Mouse (Mus musculus) yolk sac, embryonic 10.5 days (tissue): ENCODE measurements around the gene Agpat1.

ENCODE experiments used
- DNase-seq: peaks from one replicate; pipeline ENCODE4 v3.0.0-alpha.2; 2017; ENCODE audit warnings: low spot score

Gene Agpat1

DNA sequence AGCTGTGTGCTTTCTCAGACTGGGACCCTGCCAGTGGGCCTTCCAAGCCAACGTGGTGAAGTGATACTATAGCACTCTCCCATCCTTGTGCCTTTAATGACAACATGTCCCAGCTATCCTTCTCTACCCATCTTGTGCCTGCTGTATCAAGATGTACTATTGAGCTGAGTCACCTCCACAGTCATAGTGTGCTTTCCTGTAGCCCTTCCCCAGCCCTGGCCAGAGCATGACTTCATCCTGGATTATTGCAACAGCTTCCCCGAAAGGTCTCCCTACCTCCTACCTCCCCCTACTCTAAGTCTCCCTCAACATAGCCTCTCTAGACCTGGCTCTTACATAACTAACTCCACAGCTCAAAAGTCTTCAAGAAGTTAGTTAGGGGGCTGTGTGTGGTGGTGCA lies 31.6 kb downstream of the Agpat1 start:
- DNase-seq, result no peak

DNA sequence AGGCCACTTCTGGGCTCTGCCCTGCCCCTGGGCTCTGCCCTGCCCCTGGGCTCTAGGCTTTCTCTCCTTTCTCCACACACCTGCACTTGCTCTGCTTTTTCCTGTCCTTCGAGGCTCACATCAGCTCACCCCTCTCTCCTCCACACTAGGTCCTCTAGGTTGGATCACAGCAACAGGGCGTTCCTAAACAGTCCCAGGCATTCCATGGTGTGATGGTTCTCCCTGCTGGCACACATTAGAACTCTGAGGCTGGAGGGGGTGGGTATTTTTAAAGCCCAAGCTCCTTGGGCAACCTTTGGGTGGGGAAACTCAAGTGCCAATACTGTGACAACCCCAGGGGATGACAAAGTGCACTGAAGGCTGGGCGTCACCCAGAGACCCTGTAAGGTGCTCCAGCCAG lies 33.4 kb downstream of the Agpat1 start:
- no peak for DNase-seq

DNA sequence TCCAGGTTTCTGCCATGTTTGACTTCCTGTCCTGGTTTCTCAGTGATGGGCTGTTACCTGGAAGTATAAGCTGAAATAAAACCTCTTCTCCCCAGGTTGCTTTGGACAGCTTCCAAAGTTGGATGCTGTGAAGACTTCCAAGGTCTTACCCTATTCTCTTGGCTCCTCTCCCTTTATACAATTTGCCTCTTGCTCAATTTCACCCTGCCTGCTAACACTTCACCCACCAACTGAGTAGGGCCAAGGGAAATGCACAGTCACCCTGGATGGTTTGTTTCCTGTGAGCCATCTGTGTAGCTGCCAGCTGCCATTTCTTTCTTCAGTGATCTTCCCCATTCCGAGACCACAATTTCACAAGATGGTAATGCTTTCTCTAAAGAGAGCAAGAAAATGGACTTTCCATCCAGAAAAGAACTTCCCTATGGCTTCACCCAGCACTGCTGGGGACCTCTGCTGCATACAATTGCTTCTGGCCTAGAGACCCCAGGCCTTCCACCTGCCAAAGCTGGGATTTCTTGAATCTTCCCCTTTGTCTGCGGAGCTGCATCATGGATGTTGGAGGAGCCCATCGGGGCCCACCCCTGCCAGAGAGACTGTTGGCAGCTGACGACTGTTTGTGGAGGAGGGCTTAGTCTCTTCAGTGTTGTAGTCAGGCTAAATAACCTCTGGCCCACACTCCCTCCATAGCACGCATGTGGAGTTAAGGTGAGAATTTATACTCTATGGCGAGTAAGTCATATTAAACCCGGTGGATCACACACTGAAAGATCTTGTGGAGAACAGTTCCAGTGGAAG lies 35.6 kb downstream of the Agpat1 start:
- DNase-seq, result no peak

DNA sequence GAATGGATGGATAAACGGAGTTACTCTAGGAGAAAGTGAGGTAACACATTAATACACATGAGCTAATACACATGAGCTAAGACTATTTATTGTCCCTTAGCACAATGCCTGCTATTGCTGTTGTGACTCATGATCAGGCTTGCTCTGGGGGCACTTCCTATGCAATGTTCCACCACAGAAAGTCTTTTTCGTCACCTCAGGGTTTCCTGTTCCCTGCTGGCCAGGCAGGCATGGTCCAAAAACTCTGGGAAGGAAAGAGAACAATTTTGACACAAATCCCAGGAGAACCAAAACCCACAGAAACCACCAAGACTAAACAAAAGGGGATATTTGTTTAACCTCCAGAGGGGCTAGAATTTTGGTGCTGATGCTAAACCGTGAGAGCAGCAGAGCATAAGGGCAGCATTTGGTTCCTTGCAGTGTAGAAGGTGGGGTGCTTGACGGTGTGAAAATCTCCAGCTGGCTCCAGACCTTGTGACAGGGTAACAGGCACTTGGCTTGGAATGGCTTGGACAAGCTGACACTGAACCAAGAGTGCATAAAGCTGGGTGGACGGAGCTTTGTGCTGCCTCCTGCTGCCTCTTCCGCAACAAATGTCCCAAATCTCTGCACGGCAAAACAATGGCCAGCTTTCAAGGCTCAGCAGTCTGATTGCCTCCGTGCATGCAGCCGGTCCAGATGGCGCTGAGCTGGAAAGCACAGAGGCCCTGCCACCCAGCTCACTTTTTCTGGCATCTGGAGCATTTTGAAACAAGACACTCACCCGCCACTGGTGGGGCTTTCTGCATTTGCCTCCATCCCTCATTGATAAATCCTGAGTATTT lies 36.9 kb downstream of the Agpat1 start:
- DNase-seq, result no peak

DNA sequence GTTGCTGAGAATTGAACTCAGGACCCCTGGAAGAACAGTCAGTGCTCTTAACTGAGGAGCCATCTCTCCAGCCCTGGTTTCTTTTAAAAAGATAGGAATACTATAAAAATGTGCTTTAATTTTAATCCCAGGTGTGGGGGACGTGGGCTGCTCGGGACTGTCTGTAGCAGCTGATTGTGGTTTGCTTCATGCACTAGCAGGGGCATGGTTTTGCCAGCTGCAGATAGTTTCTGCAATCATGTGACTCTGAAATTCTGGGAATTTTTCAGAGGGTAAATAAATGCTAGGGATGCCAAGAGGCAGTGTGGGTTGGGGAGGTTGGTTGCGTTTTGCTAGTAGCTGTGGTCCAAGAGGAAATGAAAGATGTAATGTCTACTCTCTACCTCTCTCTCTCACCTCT lies 37.9 kb downstream of the Agpat1 start:
- no peak for DNase-seq

DNA sequence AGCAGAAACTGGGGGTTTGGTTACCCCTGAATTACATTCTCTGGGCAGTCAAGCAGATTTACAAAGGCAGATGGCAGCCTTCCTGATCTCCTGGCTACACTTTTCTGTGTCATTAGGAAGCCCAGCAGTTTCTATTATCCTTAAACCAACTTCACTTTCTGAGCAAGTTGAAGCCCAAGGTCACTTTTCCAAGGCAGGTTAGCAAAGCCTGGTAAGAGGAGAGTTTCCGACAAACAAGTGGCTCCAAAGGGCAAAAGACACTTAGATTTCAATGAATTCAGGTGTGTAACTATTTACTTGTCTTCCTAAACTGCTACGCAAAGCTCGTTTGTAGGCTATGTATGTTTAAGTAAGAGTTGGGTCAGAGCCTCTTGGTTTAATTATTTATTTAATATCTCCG lies 39.3 kb downstream of the Agpat1 start:
- DNase-seq, result peak; percentile 45

DNA sequence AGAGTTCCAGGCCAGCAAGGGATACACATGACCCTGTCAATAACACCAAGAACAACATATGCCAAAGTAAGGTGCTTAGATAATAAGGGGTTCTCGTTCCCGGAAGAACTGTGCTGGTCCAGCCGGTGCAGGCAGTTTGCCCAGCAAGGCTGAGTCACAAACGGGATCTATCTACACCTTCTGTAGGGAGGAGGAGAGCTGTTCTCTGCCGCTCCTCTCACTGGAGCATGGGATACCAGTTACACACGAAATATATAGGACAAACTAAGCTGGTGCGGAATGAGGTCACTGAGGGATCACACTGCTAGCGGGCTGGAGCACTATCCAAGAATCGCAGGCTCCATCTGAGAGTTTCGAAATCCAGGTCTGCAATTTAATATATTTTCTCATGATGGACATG lies 39.9 kb downstream of the Agpat1 start:
- no peak for DNase-seq

DNA sequence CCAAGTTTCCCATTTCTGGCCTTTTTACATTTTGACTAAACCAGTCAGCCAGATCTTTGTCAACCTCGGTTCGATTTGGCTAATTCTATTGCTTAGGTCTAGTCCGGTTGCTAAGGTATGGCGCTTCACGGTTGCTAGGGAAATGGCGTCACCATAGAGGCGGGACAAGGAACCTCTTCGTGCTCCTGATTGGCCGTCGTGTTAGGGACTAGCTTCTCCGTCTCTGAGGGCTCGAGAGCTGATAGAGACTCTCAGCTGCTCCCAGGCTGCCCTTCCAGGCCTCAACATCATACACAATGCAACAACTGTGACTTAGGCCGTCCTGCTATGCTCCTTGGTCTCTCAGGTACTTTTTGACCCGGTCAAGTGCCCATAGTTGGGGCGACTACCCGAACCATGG lies 40.5 kb downstream of the Agpat1 start, which contains the start of gene Fkbpl:
Gene Fkbpl (plus strand): TSS at position 157 of the 400 bp plus-strand sequence.
- DNase-seq, result peak; percentile 94

DNA sequence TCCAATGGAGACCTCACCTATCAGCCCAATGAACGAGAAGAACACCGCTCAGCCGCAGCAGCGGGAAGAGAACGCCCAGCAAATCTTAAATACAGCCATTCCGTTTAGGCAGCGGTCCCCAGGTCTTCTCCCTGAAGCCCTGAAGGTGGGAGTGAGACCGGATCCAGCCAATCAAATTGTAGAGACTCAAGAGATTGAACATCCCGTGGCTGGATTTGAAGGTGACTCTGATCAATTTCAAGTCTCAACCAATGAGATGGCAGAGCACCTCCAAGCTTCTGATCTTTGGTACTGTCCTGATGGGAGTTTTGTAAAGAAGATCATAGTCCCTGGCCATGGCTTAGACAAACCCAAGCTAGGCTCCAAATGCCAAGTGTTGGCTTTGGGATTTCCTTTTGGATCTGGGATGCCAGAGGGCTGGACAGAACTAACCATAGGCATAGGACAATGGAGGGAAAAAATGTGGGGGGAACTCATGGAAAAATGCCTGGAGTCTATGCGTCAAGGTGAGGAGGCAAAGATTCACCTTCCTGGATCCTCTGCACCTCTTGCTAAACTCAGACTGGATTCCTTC lies 41.3 kb downstream of the Agpat1 start:
- no peak for DNase-seq

DNA sequence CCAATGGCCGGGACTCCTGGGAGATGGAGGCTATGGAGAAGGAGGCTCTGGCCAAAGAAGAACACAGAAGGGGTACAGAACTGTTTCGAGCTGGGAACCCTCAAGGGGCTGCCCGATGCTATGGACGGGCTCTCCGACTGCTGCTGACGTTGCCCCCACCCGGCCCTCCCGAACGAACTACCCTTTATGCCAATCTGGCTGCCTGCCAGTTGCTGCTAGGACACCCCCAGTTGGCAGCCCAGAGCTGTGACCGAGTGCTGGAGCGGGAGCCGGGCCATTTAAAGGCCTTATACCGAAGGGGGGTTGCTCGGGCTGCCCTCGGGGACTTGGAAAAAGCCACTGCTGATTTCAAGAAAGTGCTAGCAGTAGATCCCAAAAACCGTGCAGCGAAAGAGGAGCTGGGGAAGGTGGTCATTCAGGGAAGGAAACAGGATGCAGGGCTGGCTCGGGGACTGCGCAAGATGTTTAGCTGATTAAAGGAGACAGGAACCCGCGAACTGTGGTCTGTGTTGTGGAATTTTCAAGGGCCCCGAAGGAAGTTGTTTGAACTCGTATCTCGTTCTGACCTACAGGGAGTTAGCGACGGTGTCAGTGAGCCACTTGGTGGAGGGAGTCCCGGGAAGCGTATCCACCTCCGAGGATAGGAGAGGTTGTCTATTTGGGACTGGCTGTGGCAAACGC lies 41.9 kb downstream of the Agpat1 start:
- DNase-seq, result no peak

DNA sequence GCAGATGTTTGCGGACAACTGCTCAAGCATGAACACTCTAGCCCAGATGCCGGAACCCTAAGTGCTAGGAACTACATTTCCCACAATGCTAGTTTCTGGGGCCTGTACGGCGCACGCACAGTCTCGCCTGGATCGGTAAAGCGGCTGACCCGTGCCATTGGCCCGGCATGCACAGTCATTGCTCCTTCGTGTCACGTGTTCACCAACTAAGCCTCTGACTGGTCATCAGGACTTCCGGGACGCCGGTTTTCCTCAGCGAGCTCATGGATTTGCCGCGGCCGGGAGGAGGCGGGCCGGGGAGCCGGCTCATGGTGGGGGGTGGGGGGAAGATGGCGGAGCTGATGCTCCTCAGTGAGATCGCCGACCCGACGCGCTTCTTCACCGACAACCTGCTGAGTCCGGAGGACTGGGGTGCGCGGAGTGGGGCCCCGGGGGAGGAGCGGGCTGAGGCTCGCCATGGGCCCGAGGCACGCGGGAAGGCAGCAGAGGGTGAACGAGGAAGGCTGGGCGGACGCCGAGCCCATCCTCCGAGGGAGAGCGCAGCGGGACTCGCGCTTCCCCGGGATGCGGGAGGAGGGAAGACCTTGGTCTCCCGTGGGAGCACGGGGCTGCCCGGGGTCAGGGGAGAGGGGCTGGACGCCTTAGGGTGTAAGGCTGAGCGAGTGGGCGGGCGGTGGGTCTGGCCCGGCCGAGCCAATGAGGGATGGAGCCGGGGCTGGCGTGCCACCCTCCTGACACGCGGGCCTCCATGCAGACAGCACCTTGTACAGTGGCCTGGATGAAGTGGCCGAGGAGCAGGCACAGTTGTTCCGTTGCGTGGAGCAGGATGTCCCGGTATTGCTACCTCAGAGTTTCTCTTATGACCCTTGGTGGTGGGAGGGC lies 43.1 kb downstream of the Agpat1 start, which contains the start of gene Atf6b:
Gene Atf6b (plus strand): TSS at position 241 of the 882 bp plus-strand sequence.
- DNase-seq, result peak; percentile 95

DNA sequence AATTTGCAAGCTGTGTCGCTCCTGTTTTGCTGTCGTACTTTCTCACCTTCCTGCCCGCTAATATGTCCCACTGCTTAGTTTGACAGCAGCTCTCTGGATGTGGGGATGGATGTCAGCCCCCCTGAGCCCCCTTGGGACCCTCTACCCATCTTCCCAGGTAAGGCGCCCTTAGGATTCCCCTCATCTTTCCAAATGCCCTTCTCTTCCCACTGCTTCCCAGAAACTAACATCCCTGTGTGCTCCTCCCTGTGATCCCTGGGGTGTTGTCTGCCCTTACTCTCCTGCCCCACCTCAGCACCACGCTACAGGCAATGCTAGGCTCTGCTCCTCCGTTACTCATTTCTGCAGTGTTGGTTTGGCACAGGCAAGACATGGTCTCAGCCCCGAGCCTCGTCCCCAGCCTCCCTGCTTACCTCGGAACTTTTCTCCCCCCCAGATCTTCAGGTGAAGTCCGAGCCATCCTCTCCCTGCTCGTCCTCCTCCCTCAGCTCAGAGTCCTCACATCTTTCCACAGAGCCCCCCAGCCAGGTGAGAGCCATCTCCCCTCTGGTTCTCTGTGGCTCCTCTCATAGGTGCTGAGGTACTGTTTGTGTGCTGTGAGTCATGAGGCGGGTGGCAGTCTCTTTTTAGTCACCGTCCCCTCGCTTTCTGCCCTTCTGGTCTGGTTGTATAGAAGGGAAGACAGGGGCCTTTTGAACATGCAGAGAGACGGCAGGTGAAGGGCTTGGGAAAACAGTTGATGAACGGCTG lies 44.3 kb downstream of the Agpat1 start:
- no peak for DNase-seq

DNA sequence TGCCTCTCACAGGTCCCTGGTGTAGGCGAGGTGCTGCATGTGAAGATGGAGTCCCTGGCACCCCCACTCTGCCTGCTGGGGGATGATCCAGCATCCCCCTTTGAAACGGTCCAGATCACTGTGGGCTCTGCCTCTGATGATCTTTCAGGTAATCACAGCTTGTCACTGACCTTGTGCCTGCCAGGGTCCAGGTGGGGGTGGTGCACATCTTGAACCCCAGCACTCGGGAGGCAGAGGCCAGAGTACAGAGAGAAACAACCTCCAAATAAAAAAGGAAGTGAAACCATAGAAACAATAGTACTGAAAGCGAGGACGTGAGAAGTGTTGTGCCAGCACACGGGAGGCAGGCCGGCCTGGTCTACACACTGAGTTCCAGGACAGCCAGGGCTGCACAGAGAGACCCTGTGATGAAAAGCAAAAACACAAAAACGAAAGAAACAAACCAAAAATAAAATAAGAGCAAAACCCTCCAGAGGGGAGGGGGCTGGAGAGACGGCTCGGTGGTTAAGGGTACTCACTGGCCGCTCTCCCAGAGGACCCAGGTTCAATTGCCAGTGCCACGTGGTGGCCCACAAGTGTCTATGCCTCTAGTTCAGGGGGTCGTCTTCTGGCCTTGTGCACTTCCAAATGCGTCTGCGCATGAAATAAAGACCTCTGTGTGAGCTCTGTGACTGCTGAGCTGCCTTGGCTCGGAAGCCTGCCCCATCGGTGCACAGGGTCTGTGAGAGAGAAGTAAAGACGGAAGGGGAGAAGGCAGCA lies 45.2 kb downstream of the Agpat1 start:
- DNase-seq, result no peak

DNA sequence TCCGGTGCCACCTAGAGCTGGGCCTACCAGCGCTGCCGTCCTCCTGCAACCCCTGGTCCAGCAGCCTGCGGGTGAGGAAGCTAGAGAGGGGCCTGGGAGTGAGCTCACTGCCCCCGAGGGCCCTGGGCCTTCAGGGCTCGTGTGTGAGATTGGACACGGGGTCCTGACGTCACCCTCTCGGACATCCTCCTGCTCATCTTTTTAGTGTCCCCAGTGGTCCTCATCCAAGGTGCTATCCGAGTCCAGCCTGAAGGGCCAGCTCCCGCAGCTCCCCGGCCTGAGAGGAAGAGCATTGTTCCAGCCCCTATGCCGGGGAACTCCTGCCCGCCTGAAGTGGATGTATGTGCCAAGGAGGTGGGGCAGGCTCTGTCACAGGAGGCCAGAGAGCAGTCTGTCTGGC lies 46.7 kb downstream of the Agpat1 start:
- DNase-seq, result no peak

DNA sequence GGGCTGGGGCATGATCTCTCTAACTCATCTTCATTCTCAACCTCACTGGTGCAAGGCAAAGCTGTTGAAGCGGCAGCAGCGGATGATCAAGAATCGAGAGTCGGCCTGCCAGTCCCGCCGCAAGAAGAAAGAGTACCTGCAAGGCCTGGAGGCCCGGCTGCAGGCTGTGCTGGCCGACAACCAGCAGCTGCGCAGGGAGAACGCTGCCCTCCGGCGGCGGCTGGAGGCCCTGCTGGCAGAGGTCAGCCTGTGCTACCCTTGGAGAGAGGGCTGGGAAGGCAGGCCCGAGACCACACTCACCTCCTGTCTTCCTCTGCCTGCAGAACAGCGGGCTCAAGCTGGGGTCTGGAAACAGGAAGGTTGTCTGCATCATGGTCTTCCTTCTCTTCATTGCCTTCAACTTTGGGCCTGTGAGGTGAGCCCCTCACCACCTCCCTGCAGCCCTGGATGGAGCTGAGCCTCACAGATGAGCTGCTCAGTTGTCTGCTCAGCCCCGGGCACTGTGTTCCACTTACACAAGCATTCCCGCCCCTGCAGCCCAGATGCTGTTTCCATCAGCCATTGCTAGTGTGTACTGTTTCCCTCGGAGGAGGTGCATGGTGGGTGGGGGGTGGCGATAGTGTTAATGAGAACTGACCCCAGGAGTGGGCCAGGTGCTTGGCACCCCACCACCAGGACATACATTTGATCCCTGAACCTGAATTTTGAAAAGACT lies 47.6 kb downstream of the Agpat1 start:
- DNase-seq, result no peak

DNA sequence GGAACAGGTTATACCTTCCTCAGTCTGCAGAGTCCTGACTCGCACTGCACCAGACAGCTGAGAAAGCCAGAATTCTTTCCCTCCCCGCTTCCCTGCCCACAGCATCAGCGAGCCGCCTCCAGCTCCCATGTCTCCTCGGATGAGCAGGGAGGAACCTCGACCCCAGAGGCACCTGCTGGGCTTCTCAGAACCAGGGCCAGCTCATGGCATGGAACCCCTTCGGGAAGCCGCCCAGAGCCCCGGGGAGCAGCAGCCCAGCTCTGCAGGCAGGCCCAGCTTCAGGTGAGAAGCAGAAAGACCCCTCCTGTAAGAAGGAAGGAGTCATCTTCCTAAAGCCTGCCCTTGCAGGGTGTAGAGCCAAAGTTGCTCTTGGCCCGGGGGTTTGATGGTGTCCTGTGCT lies 48.5 kb downstream of the Agpat1 start:
- no peak for DNase-seq

DNA sequence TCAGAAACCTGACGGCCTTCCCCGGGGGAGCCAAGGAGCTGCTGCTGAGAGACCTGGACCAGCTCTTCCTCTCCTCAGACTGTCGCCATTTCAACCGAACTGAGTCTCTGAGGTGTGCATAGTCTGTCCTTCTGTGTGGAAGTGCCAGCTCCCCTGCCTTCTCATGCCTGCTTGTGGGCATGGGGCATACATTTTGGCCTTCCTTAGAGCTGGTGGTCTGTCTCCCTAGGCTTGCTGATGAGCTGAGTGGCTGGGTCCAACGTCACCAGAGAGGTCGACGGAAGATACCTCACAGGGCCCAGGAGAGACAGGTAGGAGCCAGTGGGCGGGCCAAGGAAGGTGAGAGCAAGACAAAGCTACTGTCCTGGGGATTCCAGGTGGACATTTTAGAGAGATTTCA lies 48.9 kb downstream of the Agpat1 start:
- no peak for DNase-seq

DNA sequence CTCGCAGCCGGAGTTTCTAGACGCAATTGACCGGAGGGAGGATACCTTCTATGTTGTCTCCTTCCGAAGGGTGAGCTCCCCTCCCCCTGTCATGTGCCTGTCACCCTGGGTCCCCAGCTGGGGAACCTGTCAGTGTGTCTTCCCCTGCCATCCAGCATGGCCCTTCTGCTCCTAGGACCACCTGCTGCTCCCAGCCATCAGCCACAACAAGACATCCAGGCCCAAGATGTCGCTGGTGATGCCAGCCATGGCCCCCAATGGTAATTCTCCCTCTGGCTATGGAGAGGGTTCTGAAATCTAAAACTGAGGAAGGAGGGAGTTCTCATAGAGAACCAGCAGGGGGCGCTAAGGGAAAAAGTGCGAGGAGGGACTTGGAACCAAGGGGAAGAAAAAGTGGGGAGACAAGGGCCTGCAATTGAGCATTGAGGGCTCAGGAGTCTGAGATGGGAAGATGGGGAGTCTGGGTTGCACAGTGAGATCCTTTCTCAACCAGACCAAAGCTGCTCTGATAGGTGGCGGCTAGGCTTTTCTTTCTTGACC lies 49.8 kb downstream of the Agpat1 start:
- no peak for DNase-seq

DNA sequence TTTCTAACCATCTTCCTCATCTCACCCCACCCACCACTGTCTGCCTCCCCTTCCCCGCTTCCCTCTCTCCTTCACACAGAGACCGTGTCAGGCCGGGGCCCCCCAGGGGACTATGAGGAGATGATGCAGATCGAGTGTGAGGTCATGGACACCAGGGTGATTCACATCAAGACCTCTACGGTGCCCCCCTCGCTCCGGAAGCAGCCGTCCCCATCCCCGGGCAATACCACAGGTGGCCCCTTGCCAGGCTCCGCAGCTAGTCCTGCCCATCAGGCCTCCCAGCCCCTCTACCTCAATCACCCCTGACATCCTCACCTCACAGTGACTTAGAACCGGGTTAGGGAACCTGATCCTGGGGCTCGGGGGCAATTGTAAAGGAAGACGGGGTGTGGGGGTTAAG lies 50.3 kb downstream of the Agpat1 start:
- DNase-seq, result no peak
